Mouse (Mus musculus): ENCODE data around the gene Rps16.

Gene Rps16

DNA sequence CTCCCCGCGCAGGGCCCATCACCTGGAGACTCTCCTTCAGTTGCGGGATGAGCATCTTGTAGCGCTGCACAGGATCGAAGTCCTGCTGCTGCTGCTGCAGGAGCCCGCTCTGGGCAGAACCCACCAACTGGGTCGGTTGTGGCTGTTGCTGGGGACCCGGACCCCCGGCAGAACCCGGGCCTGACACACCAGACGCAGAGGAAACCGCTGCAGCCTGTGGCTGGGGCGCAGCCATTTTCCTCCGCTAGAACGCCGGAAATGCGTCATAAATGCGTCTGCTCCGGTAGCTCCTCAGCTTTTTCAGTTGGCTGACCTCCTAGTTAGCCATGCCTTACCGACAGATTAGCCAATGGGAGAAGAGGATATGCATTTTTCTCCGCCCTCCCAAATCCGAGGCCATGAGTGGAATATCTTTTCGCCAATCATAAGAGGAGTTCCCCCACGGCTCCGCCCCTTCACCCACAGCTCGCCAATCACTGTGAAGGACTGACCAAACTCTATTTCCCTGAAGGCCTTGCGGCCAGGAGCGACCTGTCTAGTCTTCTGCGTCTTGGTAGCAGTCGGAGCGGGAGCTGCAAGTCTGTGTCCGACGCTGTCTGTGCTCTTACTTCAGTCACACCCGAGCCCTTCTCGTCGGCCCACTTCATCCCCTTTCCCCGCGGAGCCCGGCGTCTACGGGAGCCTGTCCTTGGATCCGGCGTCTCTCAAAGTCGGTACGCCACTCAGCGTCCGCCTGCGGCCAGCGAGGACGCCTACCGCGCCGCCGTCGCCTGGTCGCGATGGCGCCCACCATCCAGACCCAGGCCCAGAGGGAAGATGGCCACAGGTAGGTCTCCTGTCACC lies 42.2 kb downstream of the Rps16 start, which contains the start of the genes Med29 and Paf1:
Gene Med29 (minus strand): TSS at position 280 of the 843 bp plus-strand sequence.
Gene Paf1 (plus strand): TSS at position 523 of the 843 bp plus-strand sequence.
- peak; percentile 96 for DNase-seq

DNA sequence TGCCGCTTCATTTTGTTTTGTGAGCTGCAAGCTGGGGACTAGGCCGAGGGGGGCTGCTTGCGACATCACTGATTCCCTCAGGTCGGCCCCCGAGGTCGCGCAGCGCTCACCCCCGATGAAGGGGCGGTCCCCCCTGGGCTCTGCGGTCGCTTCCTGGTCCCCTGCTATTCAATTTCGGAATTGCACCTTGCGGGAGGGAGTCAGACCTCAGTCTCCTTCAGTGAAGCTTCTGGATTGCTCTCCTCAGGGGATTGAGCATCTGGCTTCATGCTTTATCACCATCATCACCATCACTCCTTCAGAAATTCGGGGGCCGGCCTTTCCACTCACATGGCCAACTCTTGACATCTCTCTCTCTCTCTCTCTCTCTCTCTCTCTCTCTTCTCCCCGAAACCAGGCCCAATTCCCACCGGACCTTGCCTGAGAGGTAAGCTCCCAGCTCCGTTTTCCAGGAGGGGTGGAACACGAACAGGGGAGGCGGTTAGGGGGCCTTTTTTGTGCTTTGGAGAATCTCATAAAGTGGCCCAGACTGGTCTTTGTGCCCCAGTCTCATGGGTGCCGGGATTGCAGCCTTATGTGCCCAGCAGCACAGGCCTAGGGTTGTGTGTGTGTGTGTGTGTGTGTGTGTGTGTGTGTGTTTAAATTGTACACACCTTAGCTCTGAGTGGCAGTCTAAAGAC lies 43.0 kb downstream of the Rps16 start:
- no peak for DNase-seq

DNA sequence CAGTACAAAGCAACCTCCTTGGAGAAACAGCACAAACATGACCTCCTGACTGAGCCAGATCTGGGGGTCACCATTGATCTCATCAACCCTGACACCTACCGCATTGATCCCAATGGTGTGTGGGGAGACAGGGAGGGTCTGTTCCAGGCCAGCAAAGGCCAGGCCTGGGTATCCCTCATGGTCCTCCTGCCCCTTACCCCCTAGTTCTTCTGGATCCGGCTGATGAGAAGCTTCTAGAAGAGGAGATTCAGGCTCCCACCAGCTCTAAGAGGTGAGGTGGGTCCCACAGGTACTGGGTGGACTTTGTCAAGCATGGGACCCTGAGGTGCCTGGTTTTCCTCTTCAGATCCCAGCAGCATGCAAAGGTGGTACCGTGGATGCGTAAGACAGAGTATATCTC lies 45.0 kb downstream of the Rps16 start:
- no peak for DNase-seq

DNA sequence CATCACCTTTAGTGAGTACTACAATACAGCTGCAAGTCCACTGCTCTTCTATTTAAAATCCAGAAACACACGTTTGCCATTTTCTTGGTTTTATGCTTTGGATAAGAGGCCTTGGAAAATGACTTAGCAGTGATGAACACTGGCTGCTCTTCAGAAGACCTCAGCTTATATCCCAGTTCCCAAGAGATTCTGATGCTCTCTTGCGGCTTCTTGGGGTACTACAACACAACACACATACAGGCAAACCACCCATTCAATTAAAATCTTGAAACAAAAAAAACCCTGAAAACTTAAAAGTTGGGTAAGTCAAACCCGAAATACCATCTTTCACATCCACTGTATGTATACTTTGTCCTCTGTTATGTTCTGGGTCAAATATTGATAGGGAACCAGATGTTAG lies 47.5 kb downstream of the Rps16 start:
- DNase-seq: no peak

DNA sequence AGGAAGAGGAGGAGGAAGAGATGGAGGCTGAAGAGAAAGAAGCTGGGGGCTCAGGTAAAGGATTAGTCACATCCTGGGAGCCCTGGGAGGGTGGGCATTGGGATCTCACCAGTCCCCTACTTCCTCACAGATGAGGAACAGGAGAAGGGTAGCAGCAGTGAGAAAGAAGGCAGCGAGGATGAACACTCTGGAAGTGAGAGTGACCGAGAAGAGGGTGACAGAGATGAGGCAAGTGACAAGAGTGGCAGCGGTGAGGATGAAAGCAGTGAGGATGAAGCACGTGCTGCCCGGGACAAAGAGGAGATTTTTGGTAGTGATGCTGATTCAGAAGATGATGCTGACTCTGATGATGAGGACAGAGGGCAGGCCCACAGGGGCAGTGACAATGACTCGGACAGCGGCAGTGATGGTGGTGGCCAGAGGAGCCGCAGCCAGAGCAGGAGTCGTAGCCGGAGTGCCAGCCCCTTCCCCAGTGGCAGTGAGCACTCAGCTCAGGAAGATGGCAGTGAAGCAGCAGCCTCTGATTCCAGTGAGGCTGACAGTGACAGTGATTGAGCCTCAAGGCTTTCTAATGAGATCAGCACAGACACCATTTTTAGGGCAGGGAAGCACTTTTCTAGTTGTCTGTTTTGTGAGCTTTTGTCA lies 48.4 kb downstream of the Rps16 start:
- no peak for DNase-seq

DNA sequence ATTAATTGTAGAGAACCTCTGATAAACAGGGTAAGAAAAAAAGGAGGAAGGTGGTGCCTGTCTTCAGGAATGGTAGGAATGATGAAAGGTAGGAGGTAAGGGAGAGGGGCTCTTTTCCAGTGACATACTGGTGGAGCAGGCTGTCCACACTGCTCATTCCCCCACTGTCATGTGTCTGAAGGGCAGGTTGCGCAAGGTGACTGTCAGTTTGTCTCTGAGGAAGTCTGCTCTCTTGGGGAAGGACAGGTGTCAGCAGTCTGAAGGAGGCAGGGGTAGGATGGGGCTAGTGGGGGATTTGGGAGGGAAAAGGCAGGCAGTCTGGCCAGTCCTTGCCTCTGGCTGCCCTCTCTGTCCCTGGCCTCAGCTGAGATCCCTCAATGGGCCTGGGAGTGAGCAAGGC lies 50.6 kb downstream of the Rps16 start:
- DNase-seq: no peak

DNA sequence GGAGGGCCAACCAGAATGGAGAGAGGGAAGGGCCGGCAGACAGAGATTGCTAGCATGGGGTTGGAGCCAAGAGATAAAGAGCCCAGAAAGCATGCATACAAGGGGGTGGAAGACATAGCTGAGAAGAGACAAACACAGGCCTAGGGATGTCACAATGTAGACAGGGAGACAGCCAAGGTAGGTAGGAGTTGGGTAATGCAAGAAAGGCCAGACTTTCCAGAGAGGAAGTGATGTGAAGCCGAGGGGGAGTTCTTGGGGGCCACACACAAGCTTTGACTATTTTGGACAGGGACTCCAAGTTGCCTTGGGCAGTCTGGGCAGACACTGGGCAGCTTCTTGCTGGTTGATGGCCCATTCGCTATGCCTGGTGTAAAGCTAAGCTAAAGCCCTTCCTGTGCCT lies 51.5 kb downstream of the Rps16 start:
- no peak for DNase-seq
